Mouse (Mus musculus) lung, embryonic 14.5 days (tissue): Measurements from ENCODE around the gene Mrpl37. TPM values are rescaled to one million over a fixed set of nuclear protein-coding genes. Genes with fewer than 3 reads are reported as not detected.

Experiments
- ATAC-seq: fragments of 200-750 bp; cut with Nextera tagmentation; 2 replicates; pipeline ENCODE4 v1.8.0; 2017; ENCODE audit warnings: mild to moderate bottlenecking, moderate TSS enrichment, moderate library complexity; ENCODE audit not compliant: insufficient read depth
- DNase-seq: peaks from one replicate; pipeline ENCODE4 v3.0.0-alpha.2; 2015
- H3K27ac ChIP-seq: fragments of 300-500 bp; sonication (generic); 2 replicates; pipeline ENCODE4 v1.5.1; 2014; ENCODE audit warnings: low read depth, mild to moderate bottlenecking, moderate library complexity
- H3K27me3 ChIP-seq: fragments of 300-500 bp; sonication (generic); 2 replicates; pipeline ENCODE4 v1.6.1; 2014; ENCODE audit warnings: low read length, control low read depth; ENCODE audit not compliant: insufficient read depth
- H3K36me3 ChIP-seq: fragments of 300-500 bp; sonication (generic); 2 replicates; pipeline ENCODE4 v1.6.1; 2014; ENCODE audit warnings: control low read depth; ENCODE audit not compliant: insufficient read depth
- H3K4me1 ChIP-seq: fragments of 300-500 bp; sonication (generic); 2 replicates; pipeline ENCODE4 v1.6.1; 2014; ENCODE audit warnings: antibody characterized with exemption, control low read depth; ENCODE audit not compliant: insufficient read depth
- H3K4me2 ChIP-seq: fragments of 300-500 bp; sonication (generic); 2 replicates; pipeline ENCODE4 v1.6.1; 2014; ENCODE audit warnings: mild to moderate bottlenecking
- H3K4me3 ChIP-seq: fragments of 300-500 bp; sonication (generic); 2 replicates; pipeline ENCODE4 v1.5.1; 2014; ENCODE audit warnings: low read depth, low read length
- H3K9ac ChIP-seq: fragments of 300-500 bp; sonication (generic); 2 replicates; pipeline ENCODE4 v1.6.1; 2014
- H3K9me3 ChIP-seq: fragments of 300-500 bp; sonication (generic); 2 replicates; pipeline ENCODE4 v1.6.1; 2016; ENCODE audit warnings: low read depth, low read length, control low read depth
- CTCF ChIP-seq: IDR thresholded peaks from 2 replicates; pipeline ENCODE4 v1.5.1; 2016; ENCODE audit warnings: antibody characterized with exemption, low read depth
- WGBS: fragments of 180-500 bp; shearing (Covaris S2); extraction: QIAGEN DNeasy Blood & Tissue Kit; methylation state at CpG from one replicate; pipeline ENCODE4 v1.1.7; 2014; 5-methylcytosine and 5-hydroxymethylcytosine counted together
- polyA plus RNA-seq: library from polyadenylated mRNA; unstranded; fragments of >200 nt; fragmentation: Nextera tagmentation; extraction: Ambion mirVana; gene quantifications from 2 replicates; pipeline ENCODE4 v1.2.1, GENCODE M21; 2014

Mrpl37 gene
- polyA plus RNA-seq, 1 experiment from 2014 or later: 115 TPM

GRCm38 (mm10) chr4:107098375-107098774 is 31.7 kb upstream of the Mrpl37 start:
- Histone ChIP-seq H3K9ac (no peak overlapping the region), H3K4me3 (no peak overlapping the region), H3K36me3 (no peaks in the 10 kb centered on the region), H3K27me3 (no peaks in the 10 kb centered on the region), H3K27ac (no peak overlapping the region), H3K4me1 (no peaks in the 10 kb centered on the region), H3K4me2 (no peak overlapping the region), H3K9me3 (no peaks in the 10 kb centered on the region)
- DNase-seq (no peak), ATAC-seq (no peak)
- no peak for TF ChIP-seq CTCF
- 67% methylated on average over 10 of the region's 10 CpGs for WGBS

GRCm38 (mm10) chr4:107097871-107098270 is 31.2 kb upstream of the Mrpl37 start:
- no peak for TF ChIP-seq CTCF
- H3K4me1 ChIP-seq: no peaks in the 10 kb centered on the region
- DNase-seq (no peak), ATAC-seq (no peak)
- no peaks in the 10 kb centered on the region for H3K27me3 ChIP-seq
- 37% methylated on average over 15 of the region's 15 CpGs for WGBS
- no peak overlapping the region for H3K27ac ChIP-seq
- H3K4me3 ChIP-seq: no peak overlapping the region
- no peaks in the 10 kb centered on the region for H3K36me3 ChIP-seq
- H3K9ac ChIP-seq: no peak overlapping the region
- H3K9me3 ChIP-seq: no peaks in the 10 kb centered on the region
- H3K4me2 ChIP-seq: no peak overlapping the region

GRCm38 (mm10) chr4:107096841-107097373 is 30.2 kb upstream of the Mrpl37 start, which contains the start of gene Cdcp2:
TSS of gene Cdcp2 (plus strand) at chr4:107096891.
- H3K4me2 ChIP-seq: no peak within 1 kb of the TSS
- no peak within 1 kb of the TSS for H3K4me3 ChIP-seq
- H3K36me3 ChIP-seq: no peaks in the 10 kb centered on the region
- H3K9me3 ChIP-seq: no peaks in the 10 kb centered on the region
- DNase-seq (no peak), ATAC-seq (no peak)
- no peak for TF ChIP-seq CTCF
- H3K27me3 ChIP-seq: no peaks in the 10 kb centered on the region
- no peaks in the 10 kb centered on the region for H3K4me1 ChIP-seq
- H3K9ac ChIP-seq: no peak within 1 kb of the TSS
- 63% methylated on average over 16 of the region's 16 CpGs for WGBS
- no peak within 1 kb of the TSS for H3K27ac ChIP-seq

- DNase-seq (no peak), ATAC-seq (no peak)
- Histone ChIP-seq H3K9me3 (no peaks in the 10 kb centered on the region), H3K27ac (no peak overlapping the region), H3K4me2 (no peak overlapping the region), H3K36me3 (no peaks in the 10 kb centered on the region), H3K27me3 (no peaks in the 10 kb centered on the region), H3K4me3 (no peak overlapping the region), H3K9ac (no peak overlapping the region), H3K4me1 (no peaks in the 10 kb centered on the region)
- no peak for TF ChIP-seq CTCF
- WGBS: 50% methylated on average over 6 of the region's 6 CpGs
These were observed 29.4 kb upstream of the Mrpl37 start for GRCm38 (mm10) chr4:107096043-107096442.

- no peak for TF ChIP-seq CTCF
- WGBS: 74% methylated on average over 16 of the region's 16 CpGs
- Histone ChIP-seq H3K4me2 (no peak overlapping the region), H3K4me3 (no peak overlapping the region), H3K9me3 (no peaks in the 10 kb centered on the region), H3K9ac (no peak overlapping the region), H3K36me3 (no peaks in the 10 kb centered on the region), H3K27me3 (no peaks in the 10 kb centered on the region), H3K27ac (no peak overlapping the region), H3K4me1 (no peaks in the 10 kb centered on the region)
- no peak for DNase-seq
- no peak for ATAC-seq
These were observed 28.0 kb upstream of the Mrpl37 start for GRCm38 (mm10) chr4:107094484-107095187.

GRCm38 (mm10) chr4:107091696-107092095 is 25.0 kb upstream of the Mrpl37 start:
- no peak overlapping the region for H3K4me3 ChIP-seq
- DNase-seq (no peak), ATAC-seq (no peak)
- H3K9me3 ChIP-seq: no peaks in the 10 kb centered on the region
- no peak for TF ChIP-seq CTCF
- no peak overlapping the region for H3K9ac ChIP-seq
- no peak overlapping the region for H3K27ac ChIP-seq
- H3K27me3 ChIP-seq: no peaks in the 10 kb centered on the region
- 77% methylated on average over 14 of the region's 14 CpGs for WGBS
- no peak overlapping the region for H3K4me2 ChIP-seq
- H3K4me1 ChIP-seq: no peaks in the 10 kb centered on the region
- no peaks in the 10 kb centered on the region for H3K36me3 ChIP-seq

GRCm38 (mm10) chr4:107084858-107085257 is 18.2 kb upstream of the Mrpl37 start:
- no peak overlapping the region for H3K4me3 ChIP-seq
- no peaks in the 10 kb centered on the region for H3K36me3 ChIP-seq
- ATAC-seq (peak; percentile 56; the same call in 1 of the 2 replicates), DNase-seq (peak; percentile 34)
- H3K9me3 ChIP-seq: no peaks in the 10 kb centered on the region
- H3K27me3 ChIP-seq: no peaks in the 10 kb centered on the region
- H3K9ac ChIP-seq: no peak overlapping the region
- H3K4me1 ChIP-seq: no peaks in the 10 kb centered on the region
- H3K27ac ChIP-seq: no peak overlapping the region
- no peak for TF ChIP-seq CTCF
- WGBS: 23% methylated on average over 6 of the region's 6 CpGs
- no peak overlapping the region for H3K4me2 ChIP-seq
